Mouse (Mus musculus) c-Kit-negative CD71-positive TER-119-positive erythroid progenitor cells, embryonic 14.5 days (primary cell): ENCODE data around the gene Msh3.
"Not testable (repeated sequence)": the region's sequence is repeated elsewhere in the genome, so short reads cannot be mapped to it uniquely, and the experiment has no call there.

Experiments used
- DNase-seq: peaks from one replicate; pipeline ENCODE4 v3.0.0-alpha.2; 2013; ENCODE audit warnings: low read depth, low spot score

Gene Msh3

DNA sequence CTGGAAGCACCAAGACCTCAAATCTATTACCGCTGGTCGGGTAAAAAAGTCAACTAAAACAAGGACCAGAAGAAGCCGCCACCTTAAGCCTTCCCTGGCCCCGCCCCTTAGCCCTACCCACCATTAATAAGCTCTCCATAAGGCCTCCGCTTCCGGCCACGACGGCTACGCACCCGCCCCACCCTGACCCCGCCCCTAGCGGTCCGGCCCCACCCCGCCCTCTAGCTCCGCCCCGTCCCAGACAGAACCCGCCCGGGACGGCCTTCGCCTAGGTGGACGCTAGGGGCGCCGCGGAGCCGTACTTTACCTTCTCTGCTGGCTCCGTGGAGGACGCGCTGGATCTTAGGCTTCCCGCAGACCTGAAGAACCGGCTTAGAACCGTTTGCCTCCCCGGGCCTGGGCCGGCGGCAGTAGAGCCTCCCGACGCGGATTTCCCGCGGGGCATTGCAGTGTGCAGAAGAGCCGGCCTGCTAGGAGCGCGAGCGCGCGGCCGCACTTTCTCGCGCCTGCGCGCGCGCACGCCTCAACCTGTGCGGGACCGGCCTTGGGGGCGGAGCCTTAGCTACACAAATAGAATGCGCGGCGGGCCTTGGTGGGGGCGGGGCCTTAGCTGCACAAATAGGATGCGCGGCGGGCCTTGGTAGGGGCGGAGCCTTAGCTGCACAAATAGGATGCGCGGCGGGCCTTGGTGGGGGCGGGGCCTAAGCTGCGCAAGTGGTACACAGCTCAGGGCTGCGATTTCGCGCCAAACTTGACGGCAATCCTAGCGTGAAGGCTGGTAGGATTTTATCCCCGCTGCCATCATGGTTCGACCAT, at the start of gene Msh3, which contains the start of gene Dhfr:
TSS of gene Msh3 (minus strand) at position 548 of the 816 bp plus-strand sequence.
TSS of gene Dhfr (plus strand) at position 271 of the 816 bp plus-strand sequence.
- DNase-seq = peak; percentile 98

DNA sequence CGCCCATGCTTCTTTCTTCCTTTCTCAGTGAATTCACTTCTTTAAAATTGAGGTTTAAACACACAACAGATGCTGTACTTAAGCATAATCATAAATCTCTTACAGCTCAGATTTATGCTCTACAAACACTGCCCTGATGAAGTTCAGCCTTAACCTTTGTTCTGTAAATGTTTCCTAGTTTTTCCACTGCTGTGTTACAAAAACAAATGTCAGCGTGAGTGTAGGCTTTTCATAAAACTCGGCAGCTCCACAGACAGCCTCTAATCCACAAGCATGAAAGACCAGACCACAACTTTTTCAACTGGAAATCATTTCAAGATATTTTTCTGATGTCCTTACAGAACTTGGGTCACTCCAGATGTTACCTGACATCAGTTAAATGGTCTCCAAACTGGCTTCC, 48.7 kb upstream of the Msh3 start:
- no peak for DNase-seq

DNA sequence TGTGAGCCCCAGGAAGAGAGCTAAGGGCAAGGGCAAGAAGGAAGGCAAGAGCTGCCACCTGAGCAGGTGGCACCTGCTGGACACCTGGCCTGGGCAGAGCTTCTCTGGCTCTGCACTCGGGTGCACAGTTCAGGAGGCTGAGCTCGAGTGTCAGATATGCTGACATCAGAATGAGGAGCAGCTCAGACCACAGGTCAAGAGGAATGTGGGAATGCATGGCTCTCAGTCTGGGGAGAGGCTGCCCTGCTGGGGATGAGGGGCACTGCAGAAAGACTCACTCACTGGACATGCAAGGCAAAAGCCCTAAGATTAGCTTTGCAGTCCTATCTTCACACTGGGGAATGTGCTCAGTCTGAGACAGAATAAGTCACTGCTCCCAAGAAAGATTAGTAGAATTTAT, 47.3 kb upstream of the Msh3 start:
- no peak for DNase-seq

DNA sequence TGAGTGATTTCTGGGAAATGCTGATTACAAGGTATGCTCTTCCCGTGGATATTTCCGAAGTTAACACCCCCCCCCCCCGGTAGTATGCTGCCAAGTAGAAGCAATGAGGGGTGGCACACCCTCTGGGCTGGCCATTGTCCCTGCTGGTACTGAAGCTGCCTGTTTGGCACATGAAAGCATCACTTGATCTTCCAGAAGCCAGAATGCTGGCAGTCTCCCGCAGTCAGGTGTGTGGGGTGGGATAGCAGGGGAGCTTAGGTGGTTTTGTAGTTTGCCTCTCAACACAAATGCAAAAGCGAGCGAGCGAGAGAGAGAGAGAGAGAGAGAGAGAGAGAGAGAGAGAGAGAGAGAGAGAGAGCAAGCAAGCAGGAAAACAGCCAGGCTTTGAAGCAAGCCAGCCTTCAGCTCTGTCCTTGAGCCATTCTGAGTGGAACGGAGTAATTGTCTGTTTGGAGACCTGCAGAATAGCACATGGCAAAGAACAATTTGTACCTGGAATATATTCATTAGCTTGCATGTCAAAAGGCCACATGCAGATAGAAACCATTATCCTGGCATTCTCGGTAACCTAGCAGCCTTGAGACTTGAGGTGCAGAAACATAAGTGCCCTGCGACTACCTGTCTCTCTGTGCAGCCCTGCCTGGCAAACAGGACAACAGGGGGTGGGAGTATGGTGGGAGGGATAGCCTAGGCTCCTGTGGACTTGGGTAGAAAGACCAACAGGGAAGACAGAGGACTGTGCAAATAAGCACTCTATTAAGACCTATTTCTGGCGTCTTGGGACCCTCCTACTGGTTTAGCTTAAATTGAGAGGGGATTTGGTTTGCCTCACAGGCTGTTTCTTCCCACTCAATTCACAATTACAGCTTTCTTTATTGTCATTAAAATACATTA, 43.9 kb upstream of the Msh3 start:
- DNase-seq = no peak

DNA sequence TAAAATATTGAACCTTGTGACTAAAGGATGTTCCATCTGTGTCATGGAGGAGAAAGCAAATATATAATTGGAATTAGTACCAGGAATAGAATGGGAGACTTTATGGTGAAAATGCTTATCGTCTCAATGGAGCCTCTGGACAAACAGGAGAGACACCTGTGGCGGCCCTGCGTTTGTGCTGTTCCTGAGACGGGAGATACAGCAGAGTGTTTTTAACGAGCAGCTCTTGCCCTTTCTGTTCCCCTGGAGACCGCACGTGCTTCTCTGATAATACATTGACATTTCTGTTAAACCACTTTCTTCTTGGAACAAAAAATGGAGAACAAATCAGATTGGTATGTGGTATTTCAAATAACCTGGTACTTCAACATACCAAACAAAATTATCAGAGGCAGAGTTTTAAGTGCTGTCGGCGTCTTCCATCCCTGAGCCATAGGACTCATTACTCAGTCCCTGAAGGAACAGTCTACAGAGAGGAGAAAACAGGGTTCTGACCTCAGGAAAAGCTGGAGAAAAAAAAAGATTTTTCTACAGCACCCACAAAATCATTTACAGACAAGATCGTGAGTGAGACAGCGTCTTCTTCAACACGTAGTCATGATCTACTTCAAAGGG, 38.4 kb upstream of the Msh3 start:
- DNase-seq = no peak

DNA sequence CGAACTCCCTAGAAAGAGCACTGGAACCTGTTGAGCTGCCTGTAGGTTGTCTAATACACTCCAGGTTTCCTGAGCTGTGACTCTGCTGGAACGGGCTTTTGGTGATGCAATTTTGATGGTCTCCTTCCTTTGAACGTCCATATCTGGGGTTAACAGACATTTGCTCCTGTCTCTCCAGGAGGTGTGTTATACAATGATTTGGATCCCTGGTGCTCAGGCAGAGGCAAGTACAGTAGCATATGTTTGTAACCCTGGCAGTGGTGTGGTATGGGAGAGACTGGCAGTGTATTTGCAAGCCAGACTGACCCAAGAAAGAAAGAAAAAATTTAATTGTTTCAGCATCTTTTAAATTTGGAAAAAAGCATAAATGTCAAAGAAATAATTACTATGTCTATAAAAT, 32.6 kb upstream of the Msh3 start:
- DNase-seq = no peak

DNA sequence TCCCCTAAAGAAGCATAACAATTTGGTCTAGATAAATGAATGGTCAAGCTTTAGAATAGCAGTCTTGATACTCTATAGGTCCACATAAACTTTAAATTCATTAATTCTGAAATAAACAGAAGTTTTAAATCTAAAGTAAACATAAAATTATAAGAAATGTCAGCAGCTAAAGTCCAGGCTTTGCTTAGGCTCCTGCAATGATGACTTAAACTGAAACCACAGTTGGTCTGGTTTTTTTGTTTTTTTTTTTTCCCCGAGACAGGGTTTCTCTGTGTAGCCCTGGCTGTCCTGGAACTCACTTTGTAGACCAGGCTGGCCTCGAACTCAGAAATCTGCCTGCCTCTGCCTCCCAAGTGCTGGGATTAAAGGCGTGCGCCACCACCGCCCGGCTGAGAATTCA, 16.7 kb upstream of the Msh3 start:
- not testable (repeated sequence) for DNase-seq

DNA sequence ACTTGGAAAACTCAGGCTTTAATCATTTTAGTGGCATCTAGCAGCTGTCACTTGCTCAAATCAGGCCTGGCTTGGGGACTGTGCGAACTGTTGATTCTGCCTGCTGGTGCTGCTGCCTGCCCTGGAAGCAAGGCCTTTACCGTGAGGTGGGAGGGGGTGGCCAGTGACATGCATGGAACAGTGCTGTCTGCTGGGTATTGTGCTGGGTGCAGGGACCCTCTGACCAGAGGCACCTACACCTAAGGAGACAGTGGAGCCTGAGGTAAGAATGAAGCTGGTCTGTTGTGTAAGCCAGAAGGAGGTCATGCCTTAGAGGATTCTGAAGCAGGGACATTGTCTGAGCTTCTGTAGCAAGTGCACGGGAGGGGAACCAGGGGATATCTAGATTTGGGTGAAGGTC, 16.0 kb upstream of the Msh3 start:
- no peak for DNase-seq

DNA sequence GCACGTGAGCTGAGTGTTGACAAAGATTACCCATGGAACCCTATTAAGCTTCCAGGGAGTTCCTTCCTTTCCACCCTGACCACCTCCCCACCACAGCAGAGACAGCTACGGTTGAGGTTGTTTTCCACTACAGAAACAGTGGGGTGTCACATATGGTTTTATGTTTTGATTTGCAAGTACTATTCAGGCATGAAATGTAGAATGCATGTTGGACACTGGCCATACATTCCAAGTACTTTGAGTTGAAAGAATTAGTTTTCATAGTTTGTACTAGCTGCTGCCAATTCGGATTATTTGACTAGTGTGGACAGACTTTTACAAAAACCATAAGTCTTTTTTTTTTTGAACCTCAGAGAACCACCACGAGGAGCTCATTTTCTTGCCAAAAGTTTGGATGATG, 10.5 kb upstream of the Msh3 start:
- no peak for DNase-seq

DNA sequence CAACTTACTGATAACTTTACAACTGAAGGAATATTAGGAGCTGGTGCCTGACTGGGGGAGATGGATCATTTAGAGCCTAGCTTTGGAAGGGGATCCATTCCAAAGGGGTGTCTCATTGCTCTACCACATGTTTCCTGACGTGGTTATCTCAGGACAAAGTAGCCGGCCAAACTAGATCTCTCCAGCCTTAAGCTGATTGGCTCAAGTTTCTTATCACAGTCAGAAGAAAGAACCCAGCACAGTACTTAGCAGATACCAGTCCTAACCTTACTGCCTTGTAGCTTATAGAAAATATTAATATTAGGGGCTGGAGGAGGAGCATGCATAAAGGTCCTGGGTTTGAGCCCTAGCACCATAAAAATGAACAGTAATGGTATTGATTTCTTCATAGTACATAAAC, 6.8 kb upstream of the Msh3 start:
- no peak for DNase-seq

DNA sequence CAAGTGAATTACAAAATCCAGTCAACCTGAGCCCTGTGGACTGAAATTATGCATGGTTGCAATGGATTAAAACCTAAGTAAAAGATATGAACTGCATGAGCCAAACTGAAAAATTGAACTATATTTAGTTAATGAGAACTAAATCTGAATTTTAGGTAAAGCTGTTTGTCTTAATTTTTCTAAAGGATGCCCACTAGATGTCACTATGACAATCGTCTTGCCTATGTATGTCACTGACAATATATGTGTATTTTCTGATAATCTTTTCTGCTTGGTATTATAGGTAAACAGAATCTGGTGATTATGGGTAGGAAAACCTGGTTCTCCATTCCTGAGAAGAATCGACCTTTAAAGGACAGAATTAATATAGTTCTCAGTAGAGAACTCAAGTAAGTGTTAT, 2.8 kb upstream of the Msh3 start:
- DNase-seq = no peak

DNA sequence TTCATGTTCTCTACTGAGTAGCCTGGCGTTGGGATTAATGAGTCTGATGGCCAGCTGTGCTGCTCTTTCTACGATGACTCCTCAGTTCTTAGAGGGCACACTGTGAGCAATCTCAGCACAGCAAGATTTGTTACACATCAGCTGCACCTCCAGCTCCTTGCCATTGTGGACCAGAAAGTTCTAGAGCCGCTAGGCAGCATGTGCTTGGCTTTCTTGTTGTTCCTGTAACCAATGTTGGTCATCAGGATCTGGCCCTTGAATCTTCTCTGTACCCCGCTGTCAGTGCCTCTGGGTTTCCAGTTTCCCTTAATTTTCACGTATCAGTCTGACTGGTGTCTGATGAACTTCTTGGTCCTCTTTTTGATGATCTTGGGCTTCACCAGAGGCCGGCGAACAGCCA, 1.6 kb upstream of the Msh3 start:
- peak; percentile 15 for DNase-seq

DNA sequence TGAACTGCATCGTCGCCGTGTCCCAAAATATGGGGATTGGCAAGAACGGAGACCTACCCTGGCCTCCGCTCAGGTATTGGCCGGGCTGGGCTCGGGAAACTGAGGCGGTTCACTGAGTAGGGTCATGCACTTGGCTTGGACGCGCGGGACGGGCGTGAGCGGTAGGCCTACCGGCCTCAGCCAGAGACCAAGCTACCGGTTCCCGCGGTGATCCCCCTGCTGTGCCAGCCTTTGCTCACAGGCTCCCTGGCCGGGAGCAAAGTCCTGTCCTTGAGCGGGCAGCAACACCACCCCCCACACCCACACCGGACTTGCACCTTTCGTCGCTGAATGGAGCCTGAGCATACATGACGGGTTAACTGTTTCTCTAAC, 455 bp upstream of the Msh3 start:
- no peak for DNase-seq

DNA sequence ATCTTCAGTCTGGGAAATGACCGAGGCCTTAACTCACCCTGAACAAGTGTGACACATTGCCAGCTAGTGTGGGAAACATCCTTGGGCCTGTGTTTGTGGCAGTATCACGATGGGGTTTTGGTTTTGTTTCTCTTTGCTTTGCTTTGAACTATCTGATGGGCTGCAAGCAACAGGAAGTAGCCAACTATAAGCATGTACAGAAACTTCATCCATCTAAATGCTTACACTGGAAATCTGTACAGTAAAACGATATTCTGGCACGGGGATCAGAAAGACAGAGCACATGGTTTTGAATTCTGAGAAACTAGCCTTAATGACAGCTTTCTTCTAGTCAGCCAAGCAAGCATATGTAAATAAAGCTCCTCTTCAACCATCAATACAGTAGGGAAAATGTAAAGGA, 847 bp downstream of the Msh3 start:
- peak; percentile 2 for DNase-seq

DNA sequence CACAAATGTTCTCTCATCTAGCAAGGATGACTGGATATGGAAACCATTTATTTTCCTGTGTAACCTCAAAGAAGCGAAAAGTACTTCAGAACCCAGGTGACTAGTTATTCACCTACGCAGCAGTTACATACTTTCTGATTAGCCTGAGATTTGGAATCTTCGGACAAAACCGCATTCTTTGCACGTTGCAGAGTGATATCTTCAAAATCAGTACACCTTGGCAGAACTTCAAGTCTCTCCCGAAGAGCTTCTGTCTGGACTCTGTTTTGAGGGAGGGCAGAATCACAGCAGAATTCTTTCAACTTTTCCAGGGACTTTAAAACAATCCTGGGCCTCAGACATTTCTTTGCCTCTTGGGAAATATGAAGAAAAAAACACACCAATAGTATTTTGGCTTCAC, 3.7 kb downstream of the Msh3 start:
- no peak for DNase-seq

DNA sequence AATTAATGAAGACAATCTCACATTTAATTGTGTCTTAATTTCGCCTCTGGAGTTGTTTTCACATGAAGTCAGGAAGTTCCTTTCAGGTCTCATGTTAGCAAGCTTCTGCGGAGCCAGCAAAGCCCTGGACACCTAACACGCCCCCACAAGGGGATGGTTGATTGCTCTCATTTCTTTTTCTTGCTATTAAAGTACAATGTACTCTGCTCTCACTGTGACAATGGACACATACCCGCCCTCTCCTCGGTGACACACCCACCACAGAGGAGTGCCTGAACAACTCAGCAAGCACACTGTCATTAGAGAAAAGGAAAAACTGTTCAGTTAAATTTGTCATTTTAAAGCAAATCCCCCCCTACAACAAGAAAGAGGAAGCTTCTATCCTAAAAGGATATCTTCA, 8.5 kb downstream of the Msh3 start:
- no peak for DNase-seq

DNA sequence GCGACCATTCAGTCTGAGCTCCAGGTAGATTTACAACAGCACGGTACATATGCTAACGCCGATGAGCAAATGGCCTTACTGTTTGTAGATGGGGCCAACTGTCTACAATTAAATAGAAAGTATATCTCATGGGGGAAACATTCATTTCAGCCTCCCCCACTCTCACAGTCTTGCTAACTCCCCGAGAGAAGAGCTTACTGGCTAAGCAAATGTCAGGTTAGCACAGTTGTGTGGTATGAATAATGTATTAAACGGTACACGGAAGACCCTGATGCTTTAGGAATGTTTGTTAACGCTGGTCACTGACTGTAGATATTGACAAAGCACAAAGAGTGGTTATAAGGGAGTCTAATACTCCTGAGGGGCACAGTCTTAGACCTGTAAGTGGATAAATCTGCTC, 10.8 kb downstream of the Msh3 start:
- DNase-seq = no peak

DNA sequence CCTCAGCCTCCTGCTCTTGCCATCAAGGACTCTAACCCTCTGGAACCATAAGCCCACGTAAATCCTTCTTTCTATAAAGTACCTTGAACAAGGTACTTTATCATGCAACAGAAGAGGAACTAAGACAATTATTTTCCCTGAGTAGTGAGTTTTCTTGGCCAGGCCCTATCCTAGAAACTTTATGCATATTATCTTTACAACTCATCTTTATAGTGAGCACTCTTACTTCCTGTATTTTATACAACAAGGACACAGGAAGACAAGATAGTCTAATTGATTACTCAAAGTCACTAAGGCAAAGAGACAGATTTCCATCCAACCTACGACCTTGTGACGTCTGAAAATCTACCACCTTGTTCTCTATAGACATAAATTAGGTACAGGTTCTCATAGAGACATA, 15.0 kb downstream of the Msh3 start:
- DNase-seq = no peak

DNA sequence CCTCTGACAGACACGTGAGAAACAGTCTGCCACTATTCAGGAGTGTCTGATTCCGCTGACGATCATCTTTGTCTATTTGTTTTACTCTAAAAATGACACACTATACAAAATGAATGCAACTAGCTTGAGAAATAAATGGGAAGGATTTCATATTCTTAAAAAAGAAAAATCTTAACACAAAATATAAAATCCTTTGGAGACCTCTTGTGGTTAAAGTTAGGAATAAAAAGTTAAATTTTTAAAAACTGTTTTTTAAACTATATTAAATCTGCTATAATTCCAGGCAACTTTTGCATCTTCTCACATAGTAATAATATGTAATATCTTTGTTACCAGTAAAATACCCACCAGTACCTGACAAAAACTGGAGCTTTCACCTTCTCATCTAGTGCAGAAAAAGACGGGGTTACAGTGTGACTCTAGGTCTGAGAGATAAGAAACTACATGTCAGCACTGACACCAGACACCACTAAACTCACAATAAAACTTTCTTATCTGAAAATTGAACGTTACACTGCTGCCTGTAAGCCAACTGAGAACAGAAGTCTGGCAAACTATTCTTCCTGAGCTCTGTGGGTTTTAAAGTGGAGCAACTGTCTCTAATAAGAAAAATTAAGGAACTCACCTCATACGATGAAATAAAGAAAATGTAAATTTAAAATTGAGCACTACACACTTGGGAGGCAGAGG, 16.9 kb downstream of the Msh3 start:
- DNase-seq = no peak

DNA sequence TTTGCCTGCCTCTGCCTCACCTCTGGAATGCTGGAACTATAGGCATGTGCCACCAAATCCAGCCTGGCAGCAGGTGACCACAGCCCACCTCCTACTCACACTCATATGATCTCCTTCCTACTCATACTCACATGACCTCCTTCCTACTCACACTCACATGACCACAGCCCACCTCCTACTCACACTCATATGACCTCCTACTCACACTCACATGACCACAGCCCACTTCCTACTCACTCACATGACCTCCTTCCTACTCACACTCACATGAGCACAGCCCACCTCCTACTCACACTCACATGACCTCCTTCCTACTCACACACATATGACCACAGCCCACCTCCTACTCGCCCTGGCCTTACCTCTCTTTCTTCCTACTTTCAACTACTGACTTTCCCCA, 17.9 kb downstream of the Msh3 start:
- DNase-seq = no peak

DNA sequence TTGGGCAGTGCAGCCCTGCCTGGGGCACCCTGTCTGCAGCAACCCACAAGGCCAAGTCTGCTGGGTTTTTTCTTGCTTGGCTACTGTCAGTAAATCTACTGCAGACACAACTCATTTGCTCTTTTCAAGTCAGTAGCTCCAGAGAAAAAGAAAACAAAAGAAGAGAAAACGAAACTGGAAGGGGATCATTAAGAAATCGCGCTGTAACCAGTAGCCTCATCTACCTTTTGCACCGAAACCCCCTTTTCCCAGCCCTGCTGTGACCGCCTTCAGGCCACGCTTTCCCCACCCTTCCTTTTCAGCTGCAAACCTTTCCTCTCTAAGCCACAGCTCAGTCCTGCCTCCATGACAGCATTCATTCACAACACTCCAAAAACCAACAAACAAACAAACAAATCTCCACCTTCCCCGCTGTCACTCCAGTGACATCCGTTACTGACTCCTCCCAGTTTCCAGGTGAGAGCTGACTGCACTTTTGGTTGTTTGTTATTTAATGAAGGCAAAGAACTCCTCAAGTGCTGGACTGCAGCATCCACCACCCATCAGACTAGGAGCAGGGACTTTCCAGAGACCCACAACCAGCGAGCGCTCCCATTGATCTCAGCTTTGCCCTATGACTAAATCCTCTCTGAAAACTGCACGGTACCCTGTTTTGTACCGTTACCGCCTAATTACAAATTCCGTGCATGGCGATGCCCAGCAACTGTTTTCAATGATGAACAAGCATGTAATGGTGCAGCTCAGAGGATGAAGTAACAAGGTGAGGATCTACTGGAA, 22.5 kb downstream of the Msh3 start:
- no peak for DNase-seq
